Mouse (Mus musculus) urinary bladder, adult 2 months (tissue): ENCODE measurements around the gene Sectm1a. TPM values are rescaled to one million over a fixed set of nuclear protein-coding genes. Genes with fewer than 3 reads are reported as not detected.
"Not testable (repeated sequence)": the region's sequence is repeated elsewhere in the genome, so short reads cannot be mapped to it uniquely, and the experiment has no call there.

Experiments used
- DNase-seq: peaks from one replicate; pipeline ENCODE4 v3.0.0; 2022; ENCODE audit warnings: low spot score
- polyA plus RNA-seq: library from polyadenylated mRNA; depleted of rRNA; stranded (reverse); fragments of >200 nt; gene quantifications from 2 replicates; pipeline ENCODE4 v1.2.3, GENCODE M21; 2012; rRNA removed

The Sectm1a gene
- polyA plus RNA-seq, 1 experiment: 0.28 TPM

DNA sequence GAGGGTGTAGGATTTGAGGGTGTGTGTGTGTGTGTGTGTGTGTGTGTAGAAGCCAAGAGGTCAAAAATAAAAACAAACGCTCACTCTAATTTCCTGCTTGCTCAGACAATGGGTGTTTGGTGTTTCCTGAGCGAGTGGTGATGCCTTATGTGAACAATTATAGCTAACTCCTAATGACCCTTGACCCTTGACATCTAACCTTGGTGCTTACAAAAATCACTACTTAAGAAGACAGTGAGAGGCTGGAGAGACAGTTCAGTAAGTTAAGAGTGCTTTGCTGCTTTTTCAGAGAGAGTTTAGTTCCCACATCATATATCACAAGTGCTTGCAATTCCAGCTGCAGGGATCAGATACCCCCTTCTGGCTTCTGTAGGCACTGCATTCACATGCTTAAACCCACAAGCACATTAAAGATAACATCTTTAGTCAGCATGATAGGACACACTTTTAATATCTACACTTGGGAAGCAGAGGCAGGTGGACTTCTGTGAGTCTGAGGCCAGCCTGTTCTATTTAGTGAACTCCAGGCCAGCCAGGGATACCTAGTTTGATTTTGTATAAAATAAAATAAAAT, 33.1 kb downstream of the Sectm1a start:
- DNase-seq: no peak

DNA sequence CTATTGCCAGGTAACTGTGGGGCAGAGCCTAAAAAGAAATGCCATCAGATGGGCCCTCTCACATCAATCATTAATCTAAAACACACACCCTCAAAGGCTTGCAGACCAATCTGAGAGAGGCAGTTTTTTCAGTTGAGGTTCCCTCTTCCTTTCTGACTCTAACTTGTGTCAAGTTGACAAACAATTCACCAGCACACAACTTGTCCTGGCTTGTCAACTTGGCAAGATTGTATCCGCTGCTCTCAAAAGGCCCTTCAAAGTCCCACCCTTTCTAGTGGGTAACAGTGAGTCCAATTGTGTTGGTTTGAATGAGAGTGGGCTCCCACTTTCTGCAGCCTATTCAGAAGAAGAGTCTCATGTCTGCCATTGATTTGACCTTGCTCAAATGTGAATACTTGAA, 35.7 kb downstream of the Sectm1a start:
- DNase-seq: no peak

DNA sequence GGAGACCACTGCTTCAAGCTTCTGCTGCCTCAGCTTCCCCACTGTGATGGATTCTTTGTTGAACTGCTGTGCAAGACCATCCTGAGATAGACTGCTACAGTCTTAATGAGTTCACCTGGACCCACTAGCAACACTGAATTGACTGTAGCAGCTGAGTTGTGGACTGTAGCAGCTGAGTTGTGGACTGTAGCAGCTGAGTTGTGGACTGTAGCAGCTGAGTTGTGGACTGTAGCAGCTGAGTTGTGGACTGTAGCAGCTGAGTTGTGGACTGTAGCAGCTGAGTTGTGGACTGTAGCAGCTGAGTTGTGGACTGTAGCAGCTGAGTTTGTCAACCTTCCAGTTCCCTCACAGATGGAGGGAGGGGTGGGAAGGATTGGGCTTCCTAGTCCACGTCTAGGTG, 38.0 kb downstream of the Sectm1a start:
- not testable (repeated sequence) for DNase-seq

DNA sequence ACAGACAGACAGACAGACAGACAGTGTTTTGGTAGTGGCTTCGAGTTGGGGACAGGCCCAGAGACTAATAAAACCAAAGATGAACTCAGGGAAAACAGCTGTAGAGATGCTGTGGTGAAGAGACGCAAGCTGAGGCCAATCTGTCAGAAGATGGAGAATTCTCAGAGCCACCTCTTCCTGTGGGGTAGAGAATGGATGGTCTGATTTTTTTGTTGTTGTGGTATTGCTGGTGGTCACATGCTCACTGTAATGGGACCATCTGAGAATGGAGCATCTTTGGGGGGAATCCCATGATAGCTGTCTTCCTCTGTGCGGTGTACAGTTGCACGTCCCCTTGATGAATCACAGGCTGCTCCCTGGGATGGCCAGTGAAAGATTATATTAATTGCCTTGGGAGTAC, 38.5 kb downstream of the Sectm1a start:
- DNase-seq: no peak

DNA sequence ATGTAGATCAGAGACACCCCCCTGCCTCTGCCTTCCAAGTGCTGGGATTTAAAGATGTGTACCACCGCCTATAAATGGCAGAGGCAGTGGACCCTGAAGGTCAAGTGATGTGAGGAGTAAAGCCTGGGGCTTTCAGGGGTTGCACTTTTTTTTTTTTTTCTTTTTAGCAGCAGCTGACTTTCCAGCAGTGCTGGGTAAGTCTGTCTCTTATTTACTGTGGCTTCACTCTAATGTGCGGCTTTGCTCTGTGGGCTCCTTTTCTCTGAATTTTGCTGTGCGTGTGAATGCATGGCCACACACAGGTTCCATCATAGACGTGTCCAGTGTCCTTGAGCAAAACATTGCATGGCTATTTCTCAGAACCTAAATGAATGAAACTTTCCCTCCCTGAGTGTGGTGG, 39.4 kb downstream of the Sectm1a start:
- DNase-seq: no peak

DNA sequence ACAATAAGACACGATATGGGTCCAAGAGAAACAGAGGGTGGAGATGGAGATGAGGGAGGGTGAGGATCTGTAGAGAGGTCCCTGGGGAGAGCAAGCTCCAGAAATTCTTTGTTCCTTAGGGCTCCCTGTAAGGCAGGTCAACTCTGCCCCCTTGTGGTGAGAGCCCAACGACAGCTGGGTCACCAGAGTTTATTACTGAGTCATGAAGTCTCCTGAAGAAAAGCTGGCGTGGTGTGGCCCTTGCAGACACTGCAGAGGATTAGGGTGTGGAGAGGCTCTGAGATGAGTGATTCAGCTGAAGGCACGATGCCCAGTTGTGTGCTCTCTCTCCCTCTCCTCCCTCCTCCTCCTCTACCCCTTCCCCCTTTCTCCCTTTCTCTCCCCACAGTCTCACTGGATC, 39.8 kb downstream of the Sectm1a start:
- DNase-seq: peak; percentile 61

DNA sequence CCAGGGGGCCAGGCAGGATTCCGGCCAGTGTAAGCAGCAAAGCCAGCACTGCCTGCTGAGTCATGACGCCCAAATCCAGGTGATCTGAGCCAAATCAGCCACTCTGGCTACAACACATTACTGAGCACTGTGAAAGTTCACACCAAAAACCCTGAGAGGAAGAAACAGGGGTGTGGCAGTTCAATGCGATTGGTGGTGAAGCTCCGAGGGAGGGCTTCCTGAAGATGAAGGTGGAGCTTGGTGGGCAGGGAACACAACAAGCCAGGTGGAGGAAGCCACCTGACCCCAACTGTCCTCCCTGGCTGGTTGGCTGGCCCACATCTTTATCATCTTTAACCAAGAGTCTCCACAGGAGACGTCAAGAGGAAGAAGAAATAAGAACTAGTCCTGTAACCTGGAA, 41.7 kb downstream of the Sectm1a start, which contains the start of gene Cd7:
Gene Cd7, minus strand, starts transcription at position 117 of the 400 bp plus-strand sequence.
- no peak for DNase-seq

DNA sequence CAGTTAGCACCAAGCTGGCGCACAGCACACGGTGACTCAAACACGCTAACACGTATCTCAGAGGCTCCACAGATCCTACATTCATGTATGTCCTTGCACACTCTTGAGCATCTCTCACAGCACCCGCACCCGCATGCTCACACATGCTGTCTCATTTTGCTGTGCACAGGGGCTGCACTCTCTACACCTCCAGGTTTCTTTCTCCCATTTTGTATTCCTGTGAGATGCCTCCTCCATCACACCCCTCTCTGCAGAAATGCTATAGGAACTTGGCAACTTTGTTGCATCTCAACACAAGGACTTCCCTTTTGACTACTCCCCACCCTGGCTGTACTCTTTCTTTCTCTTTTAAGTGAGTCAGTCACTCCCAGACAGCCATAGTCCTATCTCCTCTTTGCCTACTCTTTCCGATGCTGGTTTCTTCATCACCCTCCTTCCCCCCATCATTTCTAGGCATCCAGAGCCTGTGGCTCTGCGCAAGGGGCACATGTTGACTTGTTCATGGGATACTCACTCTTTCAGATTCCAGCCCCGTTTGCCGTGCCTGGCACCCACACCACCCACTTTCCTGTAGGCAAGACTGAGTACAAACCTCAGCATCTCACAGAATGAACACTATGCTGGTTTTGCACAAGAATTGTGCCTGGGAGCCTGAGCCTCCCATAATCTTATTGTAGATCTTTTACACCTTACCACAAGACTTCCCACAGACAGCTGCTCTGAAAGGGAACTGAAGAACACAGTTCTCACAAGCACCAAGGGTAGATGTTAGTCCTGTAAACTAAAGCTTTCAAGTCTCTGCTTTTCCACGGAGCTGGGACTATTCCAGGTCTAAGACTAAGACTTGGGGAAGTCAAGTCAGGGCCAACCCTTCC, 42.4 kb downstream of the Sectm1a start:
- no peak for DNase-seq

DNA sequence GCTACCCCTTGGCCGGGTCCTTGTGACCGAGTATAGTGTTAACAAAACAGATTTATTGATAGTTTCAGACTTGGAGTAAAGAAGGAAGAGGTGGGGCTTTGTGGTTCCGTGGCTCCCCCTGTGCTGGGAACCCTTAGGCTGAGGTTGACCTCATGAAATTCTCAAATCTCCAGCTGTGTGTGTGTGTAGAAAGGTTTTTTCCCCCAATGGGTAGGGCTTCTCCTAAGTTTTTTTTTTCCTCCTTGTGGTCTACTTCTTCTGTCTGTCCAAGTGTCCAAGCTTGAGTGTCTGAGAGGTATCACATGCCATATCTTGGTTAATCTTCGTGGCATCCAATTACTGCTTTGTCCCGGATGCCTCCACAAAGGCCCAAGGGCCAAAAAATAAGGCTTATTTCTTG, 47.9 kb downstream of the Sectm1a start:
- DNase-seq: no peak

DNA sequence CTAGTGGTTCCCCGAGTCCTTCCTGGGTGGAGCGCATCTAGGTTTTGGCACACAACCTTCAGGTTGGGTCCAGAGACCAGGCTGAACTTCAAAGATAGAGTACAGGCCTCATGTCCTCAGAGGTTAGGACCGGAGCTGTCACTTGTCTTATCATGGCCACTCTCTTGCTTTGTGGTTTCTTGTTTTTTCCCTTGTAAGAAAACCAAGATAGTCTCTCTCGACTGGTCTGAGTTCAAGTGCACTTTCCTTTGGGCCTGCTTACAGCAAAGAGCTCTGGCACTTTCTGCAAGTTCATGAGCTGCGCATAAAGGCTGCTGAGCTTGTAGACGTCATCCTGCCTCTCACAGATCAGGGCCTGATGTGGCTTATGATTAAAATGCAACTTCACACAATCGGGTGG, 53.8 kb downstream of the Sectm1a start:
- DNase-seq: no peak

DNA sequence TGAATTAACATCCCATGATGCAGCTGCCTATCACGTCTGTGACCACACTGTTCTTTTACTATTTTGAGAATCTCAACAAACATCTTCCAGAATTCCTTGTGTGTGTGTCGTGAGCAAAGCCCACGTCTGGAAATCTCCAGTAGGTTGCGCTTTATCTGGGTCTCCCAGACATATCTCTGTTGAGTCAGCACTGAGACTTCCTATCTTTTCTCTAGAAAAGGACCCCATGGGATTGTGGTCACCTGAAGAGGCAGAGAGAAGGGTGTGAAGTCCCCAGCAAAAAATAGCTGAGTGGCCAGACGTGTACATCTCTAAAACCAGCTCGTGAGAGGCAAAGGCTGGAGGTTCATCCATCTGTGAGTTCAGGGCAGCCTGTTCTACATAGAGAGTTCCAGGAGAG, 56.9 kb downstream of the Sectm1a start:
- DNase-seq: no peak

DNA sequence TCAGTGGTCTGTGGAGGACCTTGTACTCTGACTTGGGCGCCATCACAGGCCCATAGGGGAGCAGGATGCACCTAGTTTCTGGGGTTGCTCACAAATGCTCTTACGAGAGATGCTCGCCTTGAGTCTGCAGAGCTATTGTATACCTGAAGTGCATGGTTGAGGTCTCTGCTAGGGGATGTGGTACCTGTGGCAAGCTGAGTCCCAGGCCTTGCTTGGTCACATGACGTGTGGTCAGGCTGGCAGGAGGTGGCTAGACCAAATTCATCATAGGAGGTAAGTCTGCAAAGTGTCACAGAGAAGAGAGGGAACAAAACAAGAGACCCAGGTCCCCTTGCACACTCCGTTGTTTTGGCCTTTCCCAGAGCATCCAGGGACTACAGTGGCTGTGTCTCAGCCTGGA, 61.5 kb downstream of the Sectm1a start:
- DNase-seq: no peak

DNA sequence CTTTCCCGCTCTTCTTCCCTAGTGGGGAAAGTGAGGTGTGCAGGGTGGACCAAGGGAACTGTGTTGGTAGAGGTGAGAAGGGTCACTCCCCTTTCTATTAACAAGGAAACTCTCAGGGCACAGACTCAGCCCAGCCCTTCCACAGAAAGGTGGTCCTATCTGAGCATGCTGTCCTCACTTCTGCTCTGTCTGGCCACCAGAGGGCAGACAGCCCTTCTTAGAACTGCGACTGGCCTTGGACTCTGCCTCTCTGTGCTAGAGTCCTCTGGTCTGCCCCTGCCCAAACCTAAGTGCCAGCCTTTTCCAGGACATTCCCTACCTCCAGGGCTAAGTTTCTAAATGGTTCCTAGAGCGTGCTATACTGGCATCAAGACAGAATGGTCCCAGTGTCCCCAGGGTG, 63.3 kb downstream of the Sectm1a start:
- DNase-seq: no peak

Other genes starting within 250 kb of the Sectm1a start
- gene Ccdc57, start 148.3 kb downstream of the Sectm1a start, polyA plus RNA-seq: 3.8 and 4.1 TPM in 2 replicates
- 16.5 and 17.3 TPM in 2 replicates for gene Slc16a3, start 132.7 kb downstream of the Sectm1a start, polyA plus RNA-seq
- 106 and 110 TPM in 2 replicates for gene Csnk1d, start 89.9 kb downstream of the Sectm1a start, polyA plus RNA-seq
- 1.1 and 1.6 TPM in 2 replicates for gene Cd7, start 41.8 kb downstream of the Sectm1a start, polyA plus RNA-seq
- gene Sectm1b, start 17.7 kb downstream of the Sectm1a start, polyA plus RNA-seq: not detected in 2 replicates
- gene Tex19.2, start 37.5 kb upstream of the Sectm1a start, polyA plus RNA-seq: 0.04 TPM in 1 of 2 replicates, not detected in the other
- gene Tex19.1, start 64.9 kb upstream of the Sectm1a start, polyA plus RNA-seq: 0.06 TPM in 1 of 2 replicates, not detected in the other
- not detected in 2 replicates for gene Uts2r, start 79.1 kb upstream of the Sectm1a start, polyA plus RNA-seq
- 18.6 and 27.6 TPM in 2 replicates for gene Hexdc, start 123.2 kb upstream of the Sectm1a start, polyA plus RNA-seq
- 7.4 and 9.9 TPM in 2 replicates for gene Ogfod3, start 123.5 kb upstream of the Sectm1a start, polyA plus RNA-seq
- gene Cybc1, start 148.1 kb upstream of the Sectm1a start, polyA plus RNA-seq: 43.4 and 56.3 TPM in 2 replicates
- 19.3 and 23.2 TPM in 2 replicates for gene Narf, start 156.0 kb upstream of the Sectm1a start, polyA plus RNA-seq
- 15.9 and 18.8 TPM in 2 replicates for gene Foxk2, start 178.8 kb upstream of the Sectm1a start, polyA plus RNA-seq